In the genomic region with DNA sequence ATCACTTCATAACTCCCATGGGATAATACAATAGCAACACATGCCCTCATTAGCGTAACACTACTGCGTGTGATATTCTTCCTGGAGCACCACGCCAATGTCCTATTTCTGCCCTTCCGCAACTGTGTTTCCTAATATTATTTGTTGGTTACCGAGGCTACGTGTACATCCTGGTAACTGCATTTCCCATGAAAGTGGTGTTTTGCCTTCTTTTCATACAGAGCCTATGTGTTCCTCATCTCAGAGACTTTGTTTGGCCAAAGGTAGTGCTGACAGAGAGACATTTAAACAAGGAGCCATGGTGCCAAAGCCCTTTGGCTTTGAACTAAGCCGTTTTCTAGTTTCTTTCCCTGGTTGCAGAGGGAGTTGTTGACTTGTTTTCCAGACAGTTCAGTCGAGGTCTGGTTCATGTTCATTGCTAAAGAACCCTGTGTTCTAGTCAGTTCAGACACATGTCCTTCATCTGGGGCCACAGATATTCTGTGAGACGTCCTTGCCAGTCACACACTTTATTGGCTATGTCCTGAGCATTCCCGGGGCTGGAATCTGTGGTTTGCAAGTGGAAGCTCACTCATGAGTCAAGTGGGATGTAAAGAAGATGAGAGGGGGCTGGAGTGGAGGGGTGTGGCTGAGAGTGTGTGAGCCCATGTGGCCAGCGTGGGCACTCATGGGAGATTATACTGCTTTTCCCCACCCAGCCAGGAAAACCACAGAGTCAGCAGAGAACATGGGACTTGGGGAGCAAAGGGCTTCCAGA, we compare ENCODE assay signal across 24 mouse cellular contexts. TPM values are rescaled to one million over a fixed set of nuclear protein-coding genes. Genes with fewer than 3 reads are reported as not detected.
DNase-seq lines count a peak whose midpoint lies in the region; ATAC-seq and TF ChIP-seq lines count a peak whose summit lies in the region.
"Had no signal": no experiment of that assay in that cellular context is flagged by ENCODE, and none has a peak within 500 bp of the region (broad histone marks: within the 10 kb centered on the region; RNA-seq: fewer than 3 reads in every experiment).

No protein-coding gene starts in this region.

- H3K4me1 ChIP-seq in lung, adult 2 months (ENCODE audit: control insufficient read depth, insufficient read depth, low read length), result peaks cover 23% of the 10 kb centered on the region
- H3K4me1 ChIP-seq in liver, embryonic 11.5 days (replicated peaks; ENCODE audit: control insufficient read depth, insufficient read depth, low read length), result no peaks in the 10 kb centered on the region
- H3K4me1 ChIP-seq: intestine, embryonic 15.5 days; liver, embryonic 15.5 days had no signal

- DNase-seq in heart, adult 11 months, result peak; percentile 98
- no peak for DNase-seq in heart, postnatal 14 days
- DNase-seq in lung, adult 18-20 months, result peak; percentile 45 to 73
- DNase-seq in lung, adult 2 months, result no peak
- DNase-seq in heart, postnatal 25 days (ENCODE audit: low spot score), result peak; percentile 40
- DNase-seq in left cerebral cortex, postnatal 14 days (ENCODE audit: low spot score in 2 of 2), result no peak
- no peak for DNase-seq in liver, embryonic 11.5 days (ENCODE audit: low spot score)
- DNase-seq: cerebellum, postnatal 14 days; layer of hippocampus, adult 9-11 months; right cerebral cortex, adult 18-20 months; thymus, postnatal 36 days had no signal

- H3K79me2 ChIP-seq in myocyte (ENCODE audit: control insufficient read depth, insufficient read depth), result no peaks in the 10 kb centered on the region

- H3K27me3 ChIP-seq in myocyte (ENCODE audit: control insufficient read depth, insufficient read depth, insufficient read length), result no peaks in the 10 kb centered on the region
- no peaks in the 10 kb centered on the region for H3K27me3 ChIP-seq in liver, embryonic 11.5 days (replicated peaks; ENCODE audit: control insufficient read depth, insufficient read depth, low read length)
- H3K27me3 ChIP-seq: heart, embryonic 15.5 days; intestine, embryonic 15.5 days; stomach, embryonic 15.5 days had no signal

- no peak for ATAC-seq in liver, embryonic 11.5 days (replicated peaks; ENCODE audit: low FRiP score)
- ATAC-seq: forebrain, embryonic 14.5 days; intestine, embryonic 15.5 days; midbrain, embryonic 16.5 days had no signal

- no peak overlapping the region for H3K4me3 ChIP-seq in lung, adult 2 months (replicated peaks; ENCODE audit: extremely low read depth, low read depth, low read length)
- no peak overlapping the region for H3K4me3 ChIP-seq in myocyte
- no peak overlapping the region for H3K4me3 ChIP-seq in liver, embryonic 11.5 days (ENCODE audit: low read depth, low read length)
- H3K4me3 ChIP-seq: heart, embryonic 15.5 days; intestine, embryonic 15.5 days; limb, embryonic 13.5 days; liver, embryonic 15.5 days; stomach, embryonic 15.5 days had no signal

- H3K9me3 ChIP-seq in liver, embryonic 11.5 days (ENCODE audit: control insufficient read depth, low read length), result no peaks in the 10 kb centered on the region
- H3K9me3 ChIP-seq: heart, embryonic 15.5 days; intestine, embryonic 15.5 days; limb, embryonic 13.5 days; liver, embryonic 15.5 days; stomach, embryonic 15.5 days had no signal

- no peaks in the 10 kb centered on the region for H3K36me3 ChIP-seq in myocyte (ENCODE audit: control insufficient read depth, insufficient read depth)
- H3K36me3 ChIP-seq in liver, embryonic 11.5 days (ENCODE audit: control insufficient read depth, insufficient read depth, low read length), result no peaks in the 10 kb centered on the region
- H3K36me3 ChIP-seq: heart, embryonic 15.5 days; intestine, embryonic 15.5 days; limb, embryonic 13.5 days; liver, embryonic 15.5 days; stomach, embryonic 15.5 days had no signal

- no peak for TF ChIP-seq CTCF in lung, adult 2 months (IDR thresholded peaks at IDR 0.05; ENCODE audit: insufficient read depth, low read length)

- H3K27ac ChIP-seq in liver, embryonic 11.5 days (ENCODE audit: low read depth, low read length), result no peak overlapping the region
- H3K27ac ChIP-seq: heart, embryonic 15.5 days; hindbrain, embryonic 14.5 days; intestine, embryonic 15.5 days; kidney, postnatal 0 days; limb, embryonic 13.5 days; liver, embryonic 15.5 days; stomach, embryonic 15.5 days had no signal

- H3K4me2 ChIP-seq in myocyte (ENCODE audit: low read depth), result peak overlapping the region; percentile 43
- no peak overlapping the region for H3K4me2 ChIP-seq in liver, embryonic 11.5 days
- H3K4me2 ChIP-seq: heart, embryonic 15.5 days; hindbrain, embryonic 14.5 days; intestine, embryonic 15.5 days; limb, embryonic 13.5 days; liver, embryonic 15.5 days; stomach, embryonic 15.5 days had no signal

- WGBS in lung, adult 2 months, result 43% methylated on average over 11 of the region's 11 CpGs
- 77% methylated on average over 11 of the region's 11 CpGs for WGBS in liver, embryonic 11.5 days

- intact Hi-C loops in heart, postnatal 14 days (cut with DNase I), result no loop called here
- intact Hi-C loops in heart, postnatal 25 days (cut with DNase I), result no loop called here
- intact Hi-C loops in left cerebral cortex, postnatal 14 days (cut with DNase I), result no loop called here

- TF ChIP-seq POLR2A in lung, adult 2 months (IDR thresholded peaks at IDR 0.05; ENCODE audit: borderline replicate concordance, extremely low read depth, low read depth, low read length), result no peak
- no peak for TF ChIP-seq POLR2A in myocyte (IDR thresholded peaks at IDR 0.05; ENCODE audit: insufficient read length, low read depth)

- no peak overlapping the region for H3K9ac ChIP-seq in liver, embryonic 11.5 days (ENCODE audit: low read depth, low read length)
- H3K9ac ChIP-seq: heart, embryonic 15.5 days; hindbrain, embryonic 14.5 days; intestine, embryonic 15.5 days; limb, embryonic 13.5 days; liver, embryonic 15.5 days; stomach, embryonic 15.5 days had no signal

- H3ac ChIP-seq in myocyte (ENCODE audit: control insufficient read depth, insufficient read length), result no peak overlapping the region

TF ChIP-seq in myocyte, 11 proteins besides CTCF, POLR2A, EP300 and RAD21:
- TF ChIP-seq MAX (IDR thresholded peaks at IDR 0.05; ENCODE audit: low read depth) (peak; percentile 45), CEBPB (IDR thresholded peaks at IDR 0.05; ENCODE audit: insufficient read depth, poor library complexity, severe bottlenecking) (no peak)
TF ChIP-seq in myocyte: peak in this region for 1.

RNA-seq across cellular contexts. Expression of a gene that starts 10.1 kb away (rescaled TPM):
- total RNA-seq in heart, postnatal 14 days (2021), result 10 to 100 TPM; 44.2 to 45.6 TPM
- polyA plus RNA-seq in lung, adult 2 months (2012; rRNA removed), result 27.2 and 33.9 TPM in 2 replicates
- 10 to 100 TPM; 41.1 to 48.6 TPM for total RNA-seq in heart, postnatal 25 days (2021)
- 14.7 TPM for polyA plus RNA-seq in myocyte (2012; fragmentation: generic; extraction: Trizol)
- total RNA-seq in left cerebral cortex, postnatal 14 days (2021), result 10 to 100 TPM; 71.2 to 72.2 TPM
- polyA plus RNA-seq in liver, embryonic 11.5 days (2014; fragmentation: Nextera tagmentation; extraction: Ambion mirVana), result 23.8 and 28.1 TPM in 2 replicates

RNA-seq across cellular contexts. Expression of a gene that starts 52.2 kb away (rescaled TPM):
- 10 to 100 TPM; 44.7 to 51.8 TPM for total RNA-seq in heart, postnatal 14 days (2021)
- 50.0 and 79.4 TPM in 2 replicates for polyA plus RNA-seq in lung, adult 2 months (2012; rRNA removed)
- total RNA-seq in heart, postnatal 25 days (2021), result 10 to 100 TPM; 33.3 to 36.9 TPM
- 59.1 TPM for polyA plus RNA-seq in myocyte (2012; fragmentation: generic; extraction: Trizol)
- 10 to 100 TPM; 74.0 to 78.2 TPM for total RNA-seq in left cerebral cortex, postnatal 14 days (2021)
- 9.7 and 9.8 TPM in 2 replicates for polyA plus RNA-seq in liver, embryonic 11.5 days (2014; fragmentation: Nextera tagmentation; extraction: Ambion mirVana)

RNA-seq across cellular contexts. Expression of a gene that starts 53.5 kb away (rescaled TPM):
- not detected for total RNA-seq in heart, postnatal 14 days (2021)
- 0.03 TPM in 1 of 2 replicates, not detected in the other for polyA plus RNA-seq in lung, adult 2 months (2012; rRNA removed)
- not detected for total RNA-seq in heart, postnatal 25 days (2021)
- polyA plus RNA-seq in myocyte (2012; fragmentation: generic; extraction: Trizol), result 0.01 TPM
- total RNA-seq in left cerebral cortex, postnatal 14 days (2021), result 10 to 100 TPM; 46.0 to 56.9 TPM
- 0.05 and 0.08 TPM in 2 replicates for polyA plus RNA-seq in liver, embryonic 11.5 days (2014; fragmentation: Nextera tagmentation; extraction: Ambion mirVana)
- total RNA-seq: ES-E14; megakaryocyte, adult 5-6 weeks had no signal
- polyA plus RNA-seq: heart, embryonic 15.5 days; limb, embryonic 13.5 days; spleen, adult 2 months had no signal

Comparison
In these comparisons a context has a peak if more than half of its experiments do, and no peak if none do; other contexts are left out.
1. DNase-seq: peak in heart, adult 11 months (single experiment), lung, adult 18-20 months (2 of 2) and heart, postnatal 25 days (single experiment); none in heart, postnatal 14 days (0 of 2), lung, adult 2 months (single experiment), left cerebral cortex, postnatal 14 days (0 of 2) and liver, embryonic 11.5 days (single experiment).
2. RNA of a gene that starts 53.5 kb away (total RNA-seq): 46.0 to 56.9 TPM in left cerebral cortex, postnatal 14 days; not detected in heart, postnatal 14 days and not detected in heart, postnatal 25 days; every median in the first group is over 10 times any median in the second.